Mouse (Mus musculus): ENCODE data around the gene Plxnd1. TPM values are rescaled to one million over a fixed set of nuclear protein-coding genes. Genes with fewer than 3 reads are reported as not detected.

The Plxnd1 gene
- polyA plus RNA-seq (2015; fragmentation: Nextera tagmentation; extraction: Ambion mirVana): 42.3 and 42.4 TPM in 2 replicates

DNA sequence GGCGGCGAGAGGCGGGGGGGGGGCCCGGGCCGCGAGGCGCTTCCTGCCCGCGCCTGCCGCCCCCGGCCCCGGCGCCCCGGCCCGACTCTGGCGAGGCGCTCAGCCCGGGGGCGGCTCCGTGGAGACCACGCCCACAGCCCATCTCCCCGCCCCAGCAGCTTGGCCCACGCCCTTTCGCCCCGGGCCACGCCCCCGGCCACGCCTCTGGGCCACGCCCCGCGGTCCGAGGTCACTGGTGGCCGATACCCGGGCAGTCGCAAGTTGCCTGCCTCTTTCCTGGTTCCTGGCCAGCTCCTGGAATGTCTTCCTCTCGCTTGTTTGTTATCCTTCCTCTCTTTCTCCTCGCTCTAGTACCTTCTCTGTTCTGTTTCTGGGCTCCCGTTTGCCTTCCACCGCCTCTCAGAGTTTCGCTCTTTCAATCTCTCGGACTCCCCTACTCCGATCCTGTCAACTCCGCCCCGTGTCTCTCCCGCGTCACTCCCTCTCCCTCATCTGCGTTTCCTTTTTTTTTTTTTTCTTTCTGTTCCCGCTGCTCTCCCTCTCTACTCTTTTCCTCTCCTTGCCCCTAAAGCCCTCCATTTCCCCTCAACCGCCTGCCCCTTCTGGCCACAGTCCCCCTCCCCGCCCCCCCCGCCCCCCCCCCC, at the start of gene Plxnd1:
Plxnd1 (minus strand) TSS at position 129 of the 644 bp plus-strand sequence.
- H3K36me3 ChIP-seq (ENCODE audit: insufficient read depth, low read length): no peaks in the 10 kb centered on the region
- no peaks in the 10 kb centered on the region for H3K9me3 ChIP-seq (replicated peaks; ENCODE audit: low read length)
- H3K27ac ChIP-seq: peak within 1 kb of the TSS; percentile 94
- TF ChIP-seq CTCF (IDR thresholded peaks at IDR 0.05; ENCODE audit: low read depth): no peak
- peak within 1 kb of the TSS; percentile 70 for H3K4me3 ChIP-seq (replicated peaks; ENCODE audit: low read depth, low read length)
- H3K4me1 ChIP-seq (replicated peaks; ENCODE audit: insufficient read depth, low read length): peaks cover 31% of the 10 kb centered on the region; the same call in 1 of the 2 replicates
- H3K4me2 ChIP-seq (ENCODE audit: low read length): peak within 1 kb of the TSS; percentile 82
- WGBS: 1% methylated on average over 46 of the region's 51 CpGs
- ATAC-seq (replicated peaks; ENCODE audit: low FRiP score, low read depth): peak; percentile 71
- H3K27me3 ChIP-seq (ENCODE audit: insufficient read depth, low read length): no peaks in the 10 kb centered on the region; the same call in 1 of the 2 replicates
- H3K9ac ChIP-seq (ENCODE audit: low read depth, low read length): peak within 1 kb of the TSS; percentile 83
- DNase-seq (ENCODE audit: low spot score): peak; percentile 95

DNA sequence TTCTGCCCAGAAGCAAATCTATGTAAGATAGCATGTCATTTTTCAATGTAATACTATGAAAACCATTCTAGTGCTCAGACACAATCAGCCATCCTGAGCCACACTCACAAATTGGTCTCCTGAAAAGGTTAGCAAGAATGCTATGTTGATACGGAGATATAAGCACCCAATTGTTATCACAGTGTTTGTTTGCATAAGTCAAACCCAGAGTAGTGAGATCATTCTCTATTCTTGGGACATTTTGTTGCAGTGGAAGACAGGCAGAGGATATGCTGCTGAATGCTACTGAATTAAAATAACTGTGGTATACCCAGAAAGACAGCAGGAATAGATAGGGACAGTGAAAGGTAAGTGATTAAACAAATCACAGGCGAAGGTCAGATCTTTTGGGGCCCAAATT, 49.2 kb upstream of the Plxnd1 start:
- no peak overlapping the region for H3K4me3 ChIP-seq (replicated peaks; ENCODE audit: low read depth, low read length)
- H3K9me3 ChIP-seq (replicated peaks; ENCODE audit: low read length): 0 out of 2 replicates have a peak, but pooled peaks cover 4% of the 10 kb centered on the region
- TF ChIP-seq CTCF (IDR thresholded peaks at IDR 0.05; ENCODE audit: low read depth): no peak
- H3K27me3 ChIP-seq (ENCODE audit: insufficient read depth, low read length): no peaks in the 10 kb centered on the region
- no peaks in the 10 kb centered on the region for H3K4me1 ChIP-seq (replicated peaks; ENCODE audit: insufficient read depth, low read length)
- WGBS: 82% methylated on average over 2 of the region's 2 CpGs
- no peak overlapping the region for H3K9ac ChIP-seq (ENCODE audit: low read depth, low read length)
- DNase-seq (ENCODE audit: low spot score) (no peak), ATAC-seq (replicated peaks; ENCODE audit: low FRiP score, low read depth) (no peak)
- H3K27ac ChIP-seq: no peak overlapping the region
- H3K36me3 ChIP-seq (ENCODE audit: insufficient read depth, low read length): no peaks in the 10 kb centered on the region
- H3K4me2 ChIP-seq (ENCODE audit: low read length): no peak overlapping the region

DNA sequence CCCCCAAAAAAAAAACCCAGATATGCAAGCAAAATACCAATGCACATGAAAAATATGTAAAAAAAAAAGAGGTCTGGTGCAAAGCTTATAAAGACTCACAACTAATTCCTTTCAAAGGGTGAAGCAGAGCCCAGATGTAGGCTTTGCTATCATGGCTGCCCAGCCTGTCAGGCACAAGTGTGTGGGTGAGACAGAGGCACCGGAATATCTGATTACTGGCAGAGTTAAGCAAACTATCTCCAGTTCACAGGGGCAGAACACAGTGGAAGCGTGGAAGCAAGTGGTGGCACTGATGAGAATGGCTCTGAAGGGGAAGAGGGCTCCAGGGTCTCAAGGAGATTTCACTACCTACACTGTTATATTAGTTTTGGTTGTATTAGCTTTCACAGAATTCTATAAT, 43.4 kb upstream of the Plxnd1 start:
- ATAC-seq (replicated peaks; ENCODE audit: low FRiP score, low read depth) (no peak), DNase-seq (ENCODE audit: low spot score) (peak; percentile 45)
- TF ChIP-seq CTCF (IDR thresholded peaks at IDR 0.05; ENCODE audit: low read depth): no peak
- H3K4me2 ChIP-seq (ENCODE audit: low read length): no peak overlapping the region
- no peaks in the 10 kb centered on the region for H3K36me3 ChIP-seq (ENCODE audit: insufficient read depth, low read length)
- H3K9ac ChIP-seq (ENCODE audit: low read depth, low read length): no peak overlapping the region
- no peak overlapping the region for H3K27ac ChIP-seq
- 0 out of 2 replicates have a peak, but pooled peaks cover 4% of the 10 kb centered on the region for H3K9me3 ChIP-seq (replicated peaks; ENCODE audit: low read length)
- no peaks in the 10 kb centered on the region for H3K4me1 ChIP-seq (replicated peaks; ENCODE audit: insufficient read depth, low read length)
- 55% methylated on average over 2 of the region's 2 CpGs for WGBS
- H3K4me3 ChIP-seq (replicated peaks; ENCODE audit: low read depth, low read length): no peak overlapping the region
- no peaks in the 10 kb centered on the region for H3K27me3 ChIP-seq (ENCODE audit: insufficient read depth, low read length)

DNA sequence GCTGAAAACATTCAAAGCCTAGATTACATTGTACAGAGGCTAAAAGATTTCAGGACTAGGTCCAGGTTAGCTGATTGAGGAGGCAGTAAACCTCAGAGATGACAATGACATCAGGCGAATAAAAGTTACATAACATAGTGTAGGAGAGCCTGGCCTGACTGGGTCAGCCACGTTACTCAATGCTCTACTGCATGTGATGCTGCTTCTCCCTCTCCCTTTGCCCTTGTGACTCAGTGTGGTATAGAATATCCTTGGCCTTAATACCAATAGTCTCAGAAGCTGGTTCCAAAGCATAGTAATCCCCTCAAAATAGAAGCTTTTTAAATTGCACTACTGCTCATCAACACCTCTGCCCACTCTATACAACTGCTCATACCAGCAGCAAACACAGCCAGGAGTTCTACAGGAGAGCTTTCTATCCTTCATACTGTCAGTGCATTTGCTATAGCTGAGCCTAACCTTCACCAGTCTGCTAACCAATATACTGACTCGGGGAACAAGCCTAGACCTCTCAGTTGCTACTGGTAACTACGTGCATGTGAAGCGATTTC, 42.6 kb upstream of the Plxnd1 start:
- no peak for TF ChIP-seq CTCF (IDR thresholded peaks at IDR 0.05; ENCODE audit: low read depth)
- H3K36me3 ChIP-seq (ENCODE audit: insufficient read depth, low read length): no peaks in the 10 kb centered on the region
- DNase-seq (ENCODE audit: low spot score) (no peak), ATAC-seq (replicated peaks; ENCODE audit: low FRiP score, low read depth) (no peak)
- H3K4me3 ChIP-seq (replicated peaks; ENCODE audit: low read depth, low read length): no peak overlapping the region
- H3K27ac ChIP-seq: no peak overlapping the region
- H3K4me1 ChIP-seq (replicated peaks; ENCODE audit: insufficient read depth, low read length): no peaks in the 10 kb centered on the region
- no peak overlapping the region for H3K4me2 ChIP-seq (ENCODE audit: low read length)
- no peak overlapping the region for H3K9ac ChIP-seq (ENCODE audit: low read depth, low read length)
- no peaks in the 10 kb centered on the region for H3K9me3 ChIP-seq (replicated peaks; ENCODE audit: low read length)
- no peaks in the 10 kb centered on the region for H3K27me3 ChIP-seq (ENCODE audit: insufficient read depth, low read length)
- 75% methylated on average over 5 of the region's 5 CpGs for WGBS

DNA sequence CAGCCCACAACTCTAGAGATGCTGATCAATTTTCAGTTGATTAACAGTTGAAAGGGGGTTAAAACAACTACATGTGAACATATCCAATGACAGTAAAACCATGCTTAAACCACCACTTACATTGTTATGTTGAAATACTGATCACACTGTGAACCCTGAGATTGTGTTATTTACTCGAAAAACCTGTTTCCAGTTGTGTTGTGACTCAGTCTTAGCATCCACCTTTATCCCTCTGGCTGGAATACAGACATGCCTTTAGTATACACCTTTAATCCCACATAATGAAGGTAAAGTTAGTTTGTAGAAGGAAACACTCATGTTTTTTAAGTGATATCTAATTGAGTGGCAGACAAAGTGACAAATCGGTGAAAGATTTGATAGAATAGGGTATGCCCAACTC, 41.8 kb upstream of the Plxnd1 start:
- Histone ChIP-seq H3K4me2 (ENCODE audit: low read length) (no peak overlapping the region), H3K9ac (ENCODE audit: low read depth, low read length) (no peak overlapping the region), H3K4me3 (replicated peaks; ENCODE audit: low read depth, low read length) (no peak overlapping the region), H3K27ac (no peak overlapping the region), H3K27me3 (ENCODE audit: insufficient read depth, low read length) (no peaks in the 10 kb centered on the region), H3K36me3 (ENCODE audit: insufficient read depth, low read length) (no peaks in the 10 kb centered on the region), H3K9me3 (replicated peaks; ENCODE audit: low read length) (no peaks in the 10 kb centered on the region), H3K4me1 (replicated peaks; ENCODE audit: insufficient read depth, low read length) (no peaks in the 10 kb centered on the region)
- TF ChIP-seq CTCF (IDR thresholded peaks at IDR 0.05; ENCODE audit: low read depth): no peak
- ATAC-seq (replicated peaks; ENCODE audit: low FRiP score, low read depth) (no peak), DNase-seq (ENCODE audit: low spot score) (no peak)
- 93% methylated on average over 2 of the region's 2 CpGs for WGBS

DNA sequence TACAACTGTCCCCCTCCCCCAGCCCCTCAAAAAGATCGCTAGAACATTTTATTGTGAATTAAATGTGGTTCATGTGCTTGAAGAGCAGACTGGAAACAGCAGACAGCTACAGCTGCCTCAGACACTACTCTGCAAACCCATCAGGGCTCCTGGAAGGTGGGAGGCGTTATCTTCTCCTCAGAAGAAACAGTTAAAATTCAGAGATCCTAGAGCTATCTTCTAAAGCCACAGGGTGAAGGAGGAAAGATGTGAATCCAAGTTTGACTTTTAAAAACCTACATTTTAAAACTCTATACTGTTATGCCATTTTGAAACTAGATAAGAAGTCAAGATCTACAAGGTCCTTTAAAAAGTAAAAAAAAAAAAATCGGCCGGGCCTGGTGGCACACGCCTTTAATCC, 36.2 kb upstream of the Plxnd1 start:
- H3K4me1 ChIP-seq (replicated peaks; ENCODE audit: insufficient read depth, low read length): no peaks in the 10 kb centered on the region
- TF ChIP-seq CTCF (IDR thresholded peaks at IDR 0.05; ENCODE audit: low read depth): no peak
- ATAC-seq (replicated peaks; ENCODE audit: low FRiP score, low read depth): no peak
- no peak overlapping the region for H3K27ac ChIP-seq
- no peak overlapping the region for H3K9ac ChIP-seq (ENCODE audit: low read depth, low read length)
- H3K4me2 ChIP-seq (ENCODE audit: low read length): no peak overlapping the region
- H3K9me3 ChIP-seq (replicated peaks; ENCODE audit: low read length): no peaks in the 10 kb centered on the region
- DNase-seq (ENCODE audit: low spot score): no peak
- no peaks in the 10 kb centered on the region for H3K36me3 ChIP-seq (ENCODE audit: insufficient read depth, low read length)
- H3K27me3 ChIP-seq (ENCODE audit: insufficient read depth, low read length): no peaks in the 10 kb centered on the region
- WGBS: 88% methylated on average over 5 of the region's 5 CpGs
- H3K4me3 ChIP-seq (replicated peaks; ENCODE audit: low read depth, low read length): no peak overlapping the region

Measured in kidney, postnatal 0 days (tissue).